ENCODE assay signal across 19 mouse cellular contexts in the genomic region with DNA sequence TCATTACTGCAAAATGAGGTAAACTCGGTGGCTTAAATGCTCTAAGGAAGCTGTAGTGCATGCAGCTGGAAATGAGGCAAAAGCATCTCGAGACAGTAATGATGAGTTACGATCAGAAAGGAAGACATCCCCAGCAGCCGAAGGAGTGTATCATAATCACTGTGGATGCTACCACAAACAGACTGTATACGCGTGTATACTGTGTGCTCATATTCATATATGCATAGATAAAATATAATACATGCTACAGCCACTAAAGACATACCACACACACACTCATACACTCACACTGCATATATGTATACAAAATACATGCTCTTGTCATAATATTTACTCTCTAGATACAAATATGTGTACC. TPM values are rescaled to one million over a fixed set of nuclear protein-coding genes. Genes with fewer than 3 reads are reported as not detected.
DNase-seq lines count a peak whose midpoint lies in the region; ATAC-seq lines count a peak whose summit lies in the region.
"Had no signal": no experiment of that assay in that cellular context is flagged by ENCODE, and none has a peak within 500 bp of the region (broad histone marks: within the 10 kb centered on the region; RNA-seq: fewer than 3 reads in every experiment).

No protein-coding gene starts in this region.

- H3K27me3 ChIP-seq in kidney, embryonic 16.5 days (ENCODE audit: insufficient read depth, low read length) = no peaks in the 10 kb centered on the region
- no peaks in the 10 kb centered on the region for H3K27me3 ChIP-seq in forebrain, embryonic 13.5 days
- H3K27me3 ChIP-seq in hindbrain, embryonic 12.5 days = no peaks in the 10 kb centered on the region
- H3K27me3 ChIP-seq in midbrain, embryonic 16.5 days (ENCODE audit: control insufficient read depth, insufficient read depth, low read depth, low read length) = no peaks in the 10 kb centered on the region
- H3K27me3 ChIP-seq: embryonic facial prominence, embryonic 12.5 days; heart, embryonic 12.5 days had no signal

- no peaks in the 10 kb centered on the region for H3K9me3 ChIP-seq in kidney, embryonic 16.5 days (ENCODE audit: low read length)
- H3K9me3 ChIP-seq in forebrain, embryonic 13.5 days (replicated peaks) = no peaks in the 10 kb centered on the region
- no peaks in the 10 kb centered on the region for H3K9me3 ChIP-seq in hindbrain, embryonic 12.5 days (replicated peaks)
- no peaks in the 10 kb centered on the region for H3K9me3 ChIP-seq in midbrain, embryonic 16.5 days (replicated peaks; ENCODE audit: control insufficient read depth, low read length, poor library complexity, severe bottlenecking)
- H3K9me3 ChIP-seq: embryonic facial prominence, embryonic 12.5 days; heart, embryonic 12.5 days had no signal

- peaks cover 7% of the 10 kb centered on the region for H3K4me1 ChIP-seq in kidney, embryonic 16.5 days (ENCODE audit: insufficient read depth, low read length)
- peaks cover 12% of the 10 kb centered on the region for H3K4me1 ChIP-seq in forebrain, embryonic 13.5 days
- peaks cover 10% of the 10 kb centered on the region for H3K4me1 ChIP-seq in hindbrain, embryonic 12.5 days
- peaks cover 9% of the 10 kb centered on the region for H3K4me1 ChIP-seq in midbrain, embryonic 16.5 days (ENCODE audit: control insufficient read depth, insufficient read depth, low read length)

- no peak for DNase-seq in kidney, adult 9 months
- no peak for DNase-seq in cerebellum, postnatal 10 days
- DNase-seq in kidney, postnatal 25 days = no peak
- no peak for DNase-seq in kidney, adult 11 months
- DNase-seq: adrenal gland, postnatal 25 days; cerebellum, adult 18-20 months; kidney, adult 2 months; thymus, postnatal 25 days had no signal

- H3K4me3 ChIP-seq in kidney, embryonic 16.5 days (ENCODE audit: low read length) = no peak overlapping the region
- no peak overlapping the region for H3K4me3 ChIP-seq in forebrain, embryonic 13.5 days
- no peak overlapping the region for H3K4me3 ChIP-seq in hindbrain, embryonic 12.5 days
- no peak overlapping the region for H3K4me3 ChIP-seq in midbrain, embryonic 16.5 days (ENCODE audit: low read depth, low read length)
- H3K4me3 ChIP-seq: embryonic facial prominence, embryonic 12.5 days; heart, embryonic 12.5 days had no signal

- H3K27ac ChIP-seq in kidney, embryonic 16.5 days (ENCODE audit: low read length) = no peak overlapping the region
- H3K27ac ChIP-seq in forebrain, embryonic 13.5 days = peak overlapping the region; percentile 66; the same call in 1 of the 2 replicates
- H3K27ac ChIP-seq in hindbrain, embryonic 12.5 days = peak overlapping the region; percentile 72
- H3K27ac ChIP-seq in midbrain, embryonic 16.5 days (ENCODE audit: low read length) = peak overlapping the region; percentile 69
- H3K27ac ChIP-seq: embryonic facial prominence, embryonic 12.5 days; liver, embryonic 14.5 days had no signal

- no peak overlapping the region for H3K4me2 ChIP-seq in kidney, embryonic 16.5 days (replicated peaks; ENCODE audit: low read depth, low read length)
- H3K4me2 ChIP-seq in forebrain, embryonic 13.5 days = peak overlapping the region; percentile 24; the same call in 1 of the 2 replicates
- 0 out of 2 replicates have a peak overlapping the region, but pooled peaks have one; percentile 13 for H3K4me2 ChIP-seq in hindbrain, embryonic 12.5 days (replicated peaks)
- H3K4me2 ChIP-seq in midbrain, embryonic 16.5 days (ENCODE audit: low read length) = peak overlapping the region; percentile 33
- H3K4me2 ChIP-seq: embryonic facial prominence, embryonic 12.5 days; heart, embryonic 12.5 days had no signal

- WGBS in kidney, embryonic 16.5 days = 37% methylated on average over 6 of the region's 6 CpGs
- WGBS in forebrain, embryonic 13.5 days = 44% methylated on average over 6 of the region's 6 CpGs
- WGBS in hindbrain, embryonic 12.5 days = 49% methylated on average over 6 of the region's 6 CpGs
- 30% methylated on average over 6 of the region's 6 CpGs for WGBS in midbrain, embryonic 16.5 days

- peak overlapping the region; percentile 35; the same call in 1 of the 2 replicates for H3K9ac ChIP-seq in kidney, embryonic 16.5 days (replicated peaks; ENCODE audit: low read length)
- no peak overlapping the region for H3K9ac ChIP-seq in forebrain, embryonic 13.5 days
- no peak overlapping the region for H3K9ac ChIP-seq in hindbrain, embryonic 12.5 days
- H3K9ac ChIP-seq in midbrain, embryonic 16.5 days (ENCODE audit: low read depth, low read length) = no peak overlapping the region
- H3K9ac ChIP-seq: embryonic facial prominence, embryonic 12.5 days; heart, embryonic 12.5 days; liver, embryonic 14.5 days had no signal

- no peaks in the 10 kb centered on the region for H3K36me3 ChIP-seq in kidney, embryonic 16.5 days (ENCODE audit: insufficient read depth, low read length)
- no peaks in the 10 kb centered on the region for H3K36me3 ChIP-seq in forebrain, embryonic 13.5 days (ENCODE audit: poor library complexity, severe bottlenecking)
- H3K36me3 ChIP-seq in hindbrain, embryonic 12.5 days = no peaks in the 10 kb centered on the region
- no peaks in the 10 kb centered on the region for H3K36me3 ChIP-seq in midbrain, embryonic 16.5 days (ENCODE audit: control insufficient read depth, insufficient read depth, low read length)
- H3K36me3 ChIP-seq: embryonic facial prominence, embryonic 12.5 days; heart, embryonic 12.5 days had no signal

- no peak for ATAC-seq in kidney, embryonic 16.5 days (ENCODE audit: low FRiP score, low TSS enrichment)
- peak; percentile 45; the same call in 1 of the 2 replicates for ATAC-seq in forebrain, embryonic 13.5 days
- no peak; the same call in 1 of the 2 replicates for ATAC-seq in hindbrain, embryonic 12.5 days (ENCODE audit: low FRiP score)
- ATAC-seq in midbrain, embryonic 16.5 days = peak; percentile 34; the same call in 1 of the 2 replicates
- ATAC-seq: activated CD4-positive, CD25-positive, alpha-beta regulatory T cell, adult 4 months had no signal

RNA-seq across cellular contexts. Expression of gene Serpine3, which starts 25.1 kb away (rescaled TPM):
- not detected in 2 replicates for polyA plus RNA-seq in kidney, embryonic 16.5 days (2015; fragmentation: Nextera tagmentation; extraction: Ambion mirVana)
- polyA plus RNA-seq in forebrain, embryonic 13.5 days (2015; fragmentation: Nextera tagmentation; extraction: Ambion mirVana) = not detected in 2 replicates
- not detected in 2 replicates for polyA plus RNA-seq in hindbrain, embryonic 12.5 days (2016; fragmentation: Nextera tagmentation; extraction: Ambion mirVana)
- not detected in 2 replicates for polyA plus RNA-seq in midbrain, embryonic 16.5 days (2015; fragmentation: Nextera tagmentation; extraction: Ambion mirVana)
- polyA plus RNA-seq: activated CD4-positive, CD25-positive, alpha-beta regulatory T cell, adult 4 months; C2C12; embryonic facial prominence, embryonic 12.5 days; heart, embryonic 12.5 days; kidney, adult 2 months; limb, embryonic 11.5 days; liver, embryonic 14.5 days; lung, embryonic 16.5 days had no signal

Comparison
In these comparisons a context has a peak if more than half of its experiments do, and no peak if none do; other contexts are left out.
1. ATAC-seq: peak in forebrain, embryonic 13.5 days (single experiment) and midbrain, embryonic 16.5 days (single experiment); none in kidney, embryonic 16.5 days (single experiment) and hindbrain, embryonic 12.5 days (single experiment).